Mouse (Mus musculus) adrenal gland, adult 2 months (tissue): Measurements from ENCODE around the gene Akap6. TPM values are rescaled to one million over a fixed set of nuclear protein-coding genes. Genes with fewer than 3 reads are reported as not detected.

Experiments used
- DNase-seq: peaks from one replicate; pipeline ENCODE4 v3.0.0; 2021
- polyA plus RNA-seq: library from polyadenylated mRNA; depleted of rRNA; stranded (reverse); fragments of >200 nt; gene quantifications from 2 replicates; pipeline ENCODE4 v1.2.3, GENCODE M21; 2012; rRNA removed
- total RNA-seq, 2 experiments: library from RNA; stranded (reverse); gene quantifications; 2 replicates each; pipeline ENCODE4 v1.2.3; 2021

Gene Akap6
- total and polyA plus RNA-seq, 3 experiments: 0.24 to 2.6 (median 2.3) TPM

- DNase-seq: peak; percentile 26
Observed at GRCm38 (mm10) chr12:53146460-53147050, 447.4 kb downstream of the Akap6 start.

GRCm38 (mm10) chr12:53147696-53148095 lies 448.5 kb downstream of the Akap6 start:
- no peak for DNase-seq

- DNase-seq: no peak
Observed at GRCm38 (mm10) chr12:53168189-53169003, 469.2 kb downstream of the Akap6 start.

GRCm38 (mm10) chr12:53191435-53191834 lies 492.3 kb downstream of the Akap6 start:
- DNase-seq: no peak

- no peak for DNase-seq
Observed at GRCm38 (mm10) chr12:53193664-53194063, 494.5 kb downstream of the Akap6 start.

Other genes with a start within 250 kb of the Akap6 start
- gene Arhgap5, start 195.4 kb upstream of the Akap6 start, total RNA-seq: 10 to 100 TPM; 74.5 to 87.3 TPM
- 0.40 and 0.53 TPM in 2 replicates for gene Arhgap5, start 195.4 kb upstream of the Akap6 start, polyA plus RNA-seq